Mouse (Mus musculus): ENCODE data around the gene Arl15. TPM values are rescaled to one million over a fixed set of nuclear protein-coding genes. Genes with fewer than 3 reads are reported as not detected.
A peak's percentile ranks its signal among the peaks of the same experiment; 100 is the strongest.

Arl15 gene
- polyA plus RNA-seq, 1 experiment from 2014 or later = 7.9 TPM

GRCm38 (mm10) chr13:113832947-113833346 is 38.6 kb downstream of the Arl15 start:
- H3K27me3 ChIP-seq (ENCODE audit: control insufficient read depth, insufficient read depth, low read length) = no peaks in the 10 kb centered on the region
- no peaks in the 10 kb centered on the region for H3K4me1 ChIP-seq (ENCODE audit: control insufficient read depth, insufficient read depth, low read length)
- H3K27ac ChIP-seq (ENCODE audit: low read length) = no peak overlapping the region
- no peaks in the 10 kb centered on the region for H3K36me3 ChIP-seq (ENCODE audit: control insufficient read depth, insufficient read depth, low read length)
- ATAC-seq (ENCODE audit: insufficient read depth, low FRiP score) = no peak
- H3K4me3 ChIP-seq (replicated peaks; ENCODE audit: low read length) = no peak overlapping the region
- no peak overlapping the region for H3K9ac ChIP-seq (ENCODE audit: low read length)
- 82% methylated on average over 6 of the region's 6 CpGs for WGBS
- H3K9me3 ChIP-seq (replicated peaks; ENCODE audit: control insufficient read depth, low read length) = 0 out of 2 replicates have a peak, but pooled peaks cover 3% of the 10 kb centered on the region
- H3K4me2 ChIP-seq (ENCODE audit: low read depth, low read length) = no peak overlapping the region

- Histone ChIP-seq H3K27me3 (ENCODE audit: control insufficient read depth, insufficient read depth, low read length) (no peaks in the 10 kb centered on the region), H3K36me3 (ENCODE audit: control insufficient read depth, insufficient read depth, low read length) (no peaks in the 10 kb centered on the region), H3K9ac (ENCODE audit: low read length) (no peak overlapping the region), H3K4me1 (ENCODE audit: control insufficient read depth, insufficient read depth, low read length) (no peaks in the 10 kb centered on the region), H3K4me2 (ENCODE audit: low read depth, low read length) (no peak overlapping the region), H3K4me3 (replicated peaks; ENCODE audit: low read length) (no peak overlapping the region), H3K27ac (ENCODE audit: low read length) (no peak overlapping the region), H3K9me3 (replicated peaks; ENCODE audit: control insufficient read depth, low read length) (0 out of 2 replicates have a peak, but pooled peaks cover 3% of the 10 kb centered on the region)
- WGBS = 93% methylated on average over 6 of the region's 6 CpGs
- no peak for ATAC-seq (ENCODE audit: insufficient read depth, low FRiP score)
Observed at GRCm38 (mm10) chr13:113835921-113836320, 41.6 kb downstream of the Arl15 start.

GRCm38 (mm10) chr13:113838601-113839576 is 44.6 kb downstream of the Arl15 start:
- 93% methylated on average over 16 of the region's 16 CpGs for WGBS
- H3K27ac ChIP-seq (ENCODE audit: low read length) = no peak overlapping the region
- H3K9me3 ChIP-seq (replicated peaks; ENCODE audit: control insufficient read depth, low read length) = no peaks in the 10 kb centered on the region
- H3K9ac ChIP-seq (ENCODE audit: low read length) = no peak overlapping the region
- no peak overlapping the region for H3K4me3 ChIP-seq (replicated peaks; ENCODE audit: low read length)
- no peaks in the 10 kb centered on the region for H3K36me3 ChIP-seq (ENCODE audit: control insufficient read depth, insufficient read depth, low read length)
- no peaks in the 10 kb centered on the region for H3K4me1 ChIP-seq (ENCODE audit: control insufficient read depth, insufficient read depth, low read length)
- no peak for ATAC-seq (ENCODE audit: insufficient read depth, low FRiP score)
- no peaks in the 10 kb centered on the region for H3K27me3 ChIP-seq (ENCODE audit: control insufficient read depth, insufficient read depth, low read length)
- H3K4me2 ChIP-seq (ENCODE audit: low read depth, low read length) = no peak overlapping the region

GRCm38 (mm10) chr13:113840421-113840820 is 46.1 kb downstream of the Arl15 start:
- no peaks in the 10 kb centered on the region for H3K9me3 ChIP-seq (replicated peaks; ENCODE audit: control insufficient read depth, low read length)
- WGBS = 83% methylated on average over 6 of the region's 6 CpGs
- H3K4me2 ChIP-seq (ENCODE audit: low read depth, low read length) = no peak overlapping the region
- no peaks in the 10 kb centered on the region for H3K4me1 ChIP-seq (ENCODE audit: control insufficient read depth, insufficient read depth, low read length)
- no peaks in the 10 kb centered on the region for H3K36me3 ChIP-seq (ENCODE audit: control insufficient read depth, insufficient read depth, low read length)
- no peaks in the 10 kb centered on the region for H3K27me3 ChIP-seq (ENCODE audit: control insufficient read depth, insufficient read depth, low read length)
- H3K4me3 ChIP-seq (replicated peaks; ENCODE audit: low read length) = no peak overlapping the region
- no peak overlapping the region for H3K27ac ChIP-seq (ENCODE audit: low read length)
- no peak for ATAC-seq (ENCODE audit: insufficient read depth, low FRiP score)
- no peak overlapping the region for H3K9ac ChIP-seq (ENCODE audit: low read length)

DNA sequence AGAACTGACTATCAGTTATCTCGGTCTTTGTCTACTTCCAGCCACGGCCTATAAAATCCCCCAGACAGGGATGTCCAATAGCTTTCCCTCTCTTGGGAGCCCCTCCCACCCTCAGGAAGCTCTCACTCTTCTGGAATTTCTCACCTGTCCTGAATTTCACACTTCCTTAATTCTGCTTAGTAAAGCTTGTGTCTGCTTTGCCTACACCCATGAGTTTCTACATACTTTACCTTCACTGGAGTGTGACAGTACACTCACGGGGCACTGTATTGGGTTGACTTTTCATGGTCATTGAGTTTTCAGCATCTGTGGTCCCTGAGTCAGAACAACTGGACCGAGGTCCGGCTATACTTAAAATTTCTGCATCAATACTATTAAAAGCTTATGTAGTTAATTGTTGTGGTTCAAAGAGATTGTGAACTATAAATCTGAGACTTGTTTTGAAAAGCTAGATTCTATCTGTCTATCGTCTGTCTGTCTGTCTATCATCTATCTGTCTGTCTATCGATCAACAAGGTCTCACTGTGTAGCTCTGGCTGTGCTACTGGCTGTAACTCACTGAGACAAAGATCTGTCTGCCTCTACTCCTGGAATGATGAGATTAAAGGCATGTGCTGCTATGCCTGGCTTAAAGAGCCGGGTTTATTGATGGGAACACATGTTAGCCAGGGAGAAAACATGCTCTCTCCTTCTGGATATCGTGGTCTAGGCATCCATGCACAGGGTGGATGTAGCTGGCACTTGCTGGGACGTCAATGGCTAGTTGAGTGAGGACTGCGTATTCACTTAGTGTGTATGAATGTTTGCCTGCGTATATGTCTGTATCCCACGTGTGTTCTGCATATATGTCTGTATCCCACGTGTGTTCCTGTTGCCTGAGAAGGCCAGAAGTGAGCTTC is 48.4 kb downstream of the Arl15 start:
- Histone ChIP-seq H3K9me3 (replicated peaks; ENCODE audit: control insufficient read depth, low read length) (no peaks in the 10 kb centered on the region), H3K27me3 (ENCODE audit: control insufficient read depth, insufficient read depth, low read length) (no peaks in the 10 kb centered on the region), H3K9ac (ENCODE audit: low read length) (no peak overlapping the region), H3K27ac (ENCODE audit: low read length) (no peak overlapping the region), H3K4me1 (ENCODE audit: control insufficient read depth, insufficient read depth, low read length) (no peaks in the 10 kb centered on the region), H3K4me3 (replicated peaks; ENCODE audit: low read length) (no peak overlapping the region), H3K4me2 (ENCODE audit: low read depth, low read length) (no peak overlapping the region), H3K36me3 (ENCODE audit: control insufficient read depth, insufficient read depth, low read length) (no peaks in the 10 kb centered on the region)
- ATAC-seq (ENCODE audit: insufficient read depth, low FRiP score) = no peak
- 85% methylated on average over 14 of the region's 14 CpGs for WGBS

DNA sequence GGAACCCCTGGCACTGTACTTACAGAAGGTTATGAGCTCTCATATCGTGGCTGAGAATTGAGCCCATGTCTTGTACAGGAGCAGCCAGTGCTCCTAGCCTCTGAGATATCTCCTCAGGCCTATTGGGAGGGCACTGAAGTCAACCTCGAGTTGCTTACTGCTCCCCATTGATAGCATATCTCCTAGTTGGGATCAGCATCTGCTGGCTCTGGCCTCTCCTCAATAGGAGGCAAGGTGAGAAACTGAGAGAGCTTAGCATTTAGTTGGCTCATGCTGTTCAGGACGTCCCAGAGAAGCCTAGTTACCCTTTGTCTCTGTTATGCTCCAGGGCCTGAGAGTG is 49.0 kb downstream of the Arl15 start:
- H3K4me3 ChIP-seq (replicated peaks; ENCODE audit: low read length) = no peak overlapping the region
- H3K4me1 ChIP-seq (ENCODE audit: control insufficient read depth, insufficient read depth, low read length) = no peaks in the 10 kb centered on the region
- H3K27ac ChIP-seq (ENCODE audit: low read length) = no peak overlapping the region
- H3K9ac ChIP-seq (ENCODE audit: low read length) = no peak overlapping the region
- no peaks in the 10 kb centered on the region for H3K9me3 ChIP-seq (replicated peaks; ENCODE audit: control insufficient read depth, low read length)
- no peak overlapping the region for H3K4me2 ChIP-seq (ENCODE audit: low read depth, low read length)
- no peaks in the 10 kb centered on the region for H3K36me3 ChIP-seq (ENCODE audit: control insufficient read depth, insufficient read depth, low read length)
- H3K27me3 ChIP-seq (ENCODE audit: control insufficient read depth, insufficient read depth, low read length) = no peaks in the 10 kb centered on the region
- WGBS = 76% methylated on average over 3 of the region's 3 CpGs
- 0 out of 2 replicates have a peak, but pooled peaks have one; percentile 33 for ATAC-seq (ENCODE audit: insufficient read depth, low FRiP score)

- H3K4me1 ChIP-seq (ENCODE audit: control insufficient read depth, insufficient read depth, low read length) = no peaks in the 10 kb centered on the region
- H3K27me3 ChIP-seq (ENCODE audit: control insufficient read depth, insufficient read depth, low read length) = no peaks in the 10 kb centered on the region
- 94% methylated on average over 8 of the region's 8 CpGs for WGBS
- no peak for ATAC-seq (ENCODE audit: insufficient read depth, low FRiP score)
- no peak overlapping the region for H3K9ac ChIP-seq (ENCODE audit: low read length)
- H3K9me3 ChIP-seq (replicated peaks; ENCODE audit: control insufficient read depth, low read length) = no peaks in the 10 kb centered on the region
- H3K4me2 ChIP-seq (ENCODE audit: low read depth, low read length) = no peak overlapping the region
- no peaks in the 10 kb centered on the region for H3K36me3 ChIP-seq (ENCODE audit: control insufficient read depth, insufficient read depth, low read length)
- no peak overlapping the region for H3K27ac ChIP-seq (ENCODE audit: low read length)
- no peak overlapping the region for H3K4me3 ChIP-seq (replicated peaks; ENCODE audit: low read length)
Observed at GRCm38 (mm10) chr13:113843901-113844300, 49.6 kb downstream of the Arl15 start.

DNA sequence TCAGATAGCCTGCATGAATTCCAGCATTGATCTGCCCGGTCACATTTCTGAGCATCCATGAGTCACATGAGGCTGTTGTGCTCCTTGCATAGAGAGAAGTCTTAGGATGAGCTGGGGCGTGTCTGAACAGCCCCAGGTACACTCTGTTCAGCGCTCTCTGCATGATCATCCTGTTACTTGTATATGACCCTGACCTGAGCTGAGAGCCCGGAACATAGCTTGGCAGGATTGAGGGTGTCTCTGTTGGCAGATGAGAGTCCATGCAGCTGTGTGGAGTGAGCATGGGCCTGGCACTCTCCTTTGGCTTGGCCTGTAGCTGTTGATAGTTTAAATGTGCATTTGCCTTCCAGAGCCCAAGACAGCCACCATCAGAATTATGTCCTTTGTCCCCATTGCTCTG is 50.4 kb downstream of the Arl15 start:
- H3K27ac ChIP-seq (ENCODE audit: low read length) = no peak overlapping the region
- WGBS = 86% methylated on average over 4 of the region's 4 CpGs
- H3K36me3 ChIP-seq (ENCODE audit: control insufficient read depth, insufficient read depth, low read length) = no peaks in the 10 kb centered on the region
- H3K27me3 ChIP-seq (ENCODE audit: control insufficient read depth, insufficient read depth, low read length) = no peaks in the 10 kb centered on the region
- H3K4me2 ChIP-seq (ENCODE audit: low read depth, low read length) = no peak overlapping the region
- no peaks in the 10 kb centered on the region for H3K4me1 ChIP-seq (ENCODE audit: control insufficient read depth, insufficient read depth, low read length)
- H3K9me3 ChIP-seq (replicated peaks; ENCODE audit: control insufficient read depth, low read length) = no peaks in the 10 kb centered on the region
- no peak overlapping the region for H3K9ac ChIP-seq (ENCODE audit: low read length)
- no peak overlapping the region for H3K4me3 ChIP-seq (replicated peaks; ENCODE audit: low read length)
- ATAC-seq (ENCODE audit: insufficient read depth, low FRiP score) = no peak

DNA sequence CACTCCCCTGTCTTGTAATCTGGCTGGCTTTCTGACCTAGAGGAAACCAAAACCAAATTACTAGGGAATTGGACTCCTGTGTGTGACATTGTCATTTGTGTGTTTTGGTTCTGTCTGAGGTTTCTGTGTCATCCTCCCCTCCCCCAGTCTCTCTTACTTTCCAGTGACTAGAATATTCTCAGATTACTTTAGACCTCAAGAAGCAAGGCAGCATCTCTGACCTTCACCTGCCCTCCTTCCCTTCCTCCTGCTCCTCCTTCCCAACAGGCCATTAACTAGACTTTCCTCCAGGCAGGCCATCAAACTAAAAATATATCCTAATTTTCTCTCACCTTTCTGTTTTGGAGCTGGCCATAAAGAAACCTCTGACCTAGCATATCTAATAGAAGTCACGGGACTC is 50.9 kb downstream of the Arl15 start:
- Histone ChIP-seq H3K4me3 (replicated peaks; ENCODE audit: low read length) (no peak overlapping the region), H3K9me3 (replicated peaks; ENCODE audit: control insufficient read depth, low read length) (no peaks in the 10 kb centered on the region), H3K27ac (ENCODE audit: low read length) (no peak overlapping the region), H3K4me2 (ENCODE audit: low read depth, low read length) (no peak overlapping the region), H3K9ac (ENCODE audit: low read length) (no peak overlapping the region), H3K27me3 (ENCODE audit: control insufficient read depth, insufficient read depth, low read length) (no peaks in the 10 kb centered on the region), H3K4me1 (ENCODE audit: control insufficient read depth, insufficient read depth, low read length) (no peaks in the 10 kb centered on the region), H3K36me3 (ENCODE audit: control insufficient read depth, insufficient read depth, low read length) (no peaks in the 10 kb centered on the region)
- no peak for ATAC-seq (ENCODE audit: insufficient read depth, low FRiP score)
- WGBS = 52% methylated on average over 1 of the region's 1 CpGs

All from stomach, embryonic 16.5 days (tissue).